Mouse (Mus musculus): ENCODE measurements around the gene Knop1. TPM values are rescaled to one million over a fixed set of nuclear protein-coding genes. Genes with fewer than 3 reads are reported as not detected.
A peak's percentile ranks its signal among the peaks of the same experiment; 100 is the strongest.

Knop1 gene
- total and polyA plus RNA-seq, 3 experiments: 46.8 to 66.9 TPM; not detected in 1

- no peak for TF ChIP-seq CTCF (IDR thresholded peaks at IDR 0.05 in 2 of 3, conservative IDR thresholded peaks at IDR 0.05 in 1 of 3; ENCODE audit: control insufficient read depth in 1 of 3, insufficient read depth in 1 of 3, low read depth in 2 of 3, low read length in 3 of 3, poor library complexity in 1 of 3, severe bottlenecking in 1 of 3)
- TF ChIP-seq E2F4 (IDR thresholded peaks at IDR 0.05; ENCODE audit: borderline replicate concordance, low read depth, low read length): no peak
- TF ChIP-seq SIN3A (IDR thresholded peaks at IDR 0.05; ENCODE audit: low read length): no peak
- no peak for TF ChIP-seq ZNF384 (IDR thresholded peaks at IDR 0.05; ENCODE audit: low read depth, low read length)
- no peak for TF ChIP-seq ETS1 (IDR thresholded peaks at IDR 0.05; ENCODE audit: low read depth, low read length)
- no peak for TF ChIP-seq MYC (IDR thresholded peaks at IDR 0.05; ENCODE audit: low read depth, low read length)
- no peak for TF ChIP-seq CHD1 (IDR thresholded peaks at IDR 0.05; ENCODE audit: low read depth, low read length)
- no peak for TF ChIP-seq EP300 (IDR thresholded peaks at IDR 0.05; ENCODE audit: low read depth in 1 of 2, low read length in 2 of 2)
- no peak for TF ChIP-seq ZKSCAN1 (IDR thresholded peaks at IDR 0.05; ENCODE audit: low read depth, low read length)
- no peak for TF ChIP-seq RCOR1 (IDR thresholded peaks at IDR 0.05; ENCODE audit: low read depth, low read length)
- no peak for TF ChIP-seq ZC3H11A (IDR thresholded peaks at IDR 0.05; ENCODE audit: low read depth, low read length)
- TF ChIP-seq UBTF (IDR thresholded peaks at IDR 0.05; ENCODE audit: borderline replicate concordance, insufficient read depth, low read depth, low read length): no peak
- no peaks in the 10 kb centered on the region for H3K9me3 ChIP-seq (replicated peaks; ENCODE audit: insufficient read depth, low read length)
- H3K4me3 ChIP-seq (ENCODE audit: control insufficient read depth in 1 of 2, insufficient read depth in 1 of 2, low read depth in 2 of 2, low read length in 2 of 2): no peak overlapping the region
- H3K79me2 ChIP-seq (ENCODE audit: control insufficient read depth, insufficient read depth, low read length, poor library complexity): no peaks in the 10 kb centered on the region
- no peak overlapping the region for H3K9ac ChIP-seq (ENCODE audit: control insufficient read depth, low read depth, low read length, poor library complexity, severe bottlenecking)
- H3K4me1 ChIP-seq (ENCODE audit: control insufficient read depth in 1 of 2, insufficient read depth in 2 of 2, low read length in 2 of 2): peaks cover 2 to 4% of the 10 kb centered on the region in 2 experiments; a peak in 2 of 4 replicates
- H3K36me3 ChIP-seq (ENCODE audit: control insufficient read depth in 1 of 2, insufficient read depth in 2 of 2, low read length in 2 of 2): peaks cover 0 to 3% of the 10 kb centered on the region in 2 experiments; a peak in 2 of 4 replicates
- no peak for DNase-seq (ENCODE audit: low read depth, low spot score)
- no peak overlapping the region for H3K27ac ChIP-seq (ENCODE audit: control insufficient read depth, low read depth, low read length)
- no peaks in the 10 kb centered on the region for H3K27me3 ChIP-seq (ENCODE audit: control insufficient read depth in 1 of 2, insufficient read depth in 2 of 2, low read length in 2 of 2)
Measured at GRCm38 (mm10) chr7:118816275-118816674, 39.8 kb downstream of the Knop1 start.

DNA sequence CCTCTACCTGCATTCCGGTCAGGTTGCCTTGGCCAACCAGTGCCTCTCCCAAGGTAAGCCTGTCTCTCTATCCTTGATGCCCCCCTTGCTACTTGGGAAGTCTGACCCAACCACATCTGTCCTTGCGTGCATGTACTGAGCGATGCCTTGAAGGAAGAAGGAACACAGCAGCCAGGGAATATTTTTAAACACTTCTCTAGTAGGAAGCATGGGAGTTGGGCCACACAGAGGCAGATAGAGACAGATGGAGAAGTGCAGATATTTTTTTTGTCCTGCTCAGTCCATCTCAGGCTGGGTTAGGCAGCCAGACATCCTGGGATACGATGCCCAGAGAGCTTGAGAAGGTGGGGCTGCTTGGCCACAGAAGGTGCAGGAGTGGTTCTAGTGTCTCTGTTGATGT lies 42.5 kb downstream of the Knop1 start:
- Histone ChIP-seq H3K27me3 (ENCODE audit: control insufficient read depth in 1 of 2, insufficient read depth in 2 of 2, low read length in 2 of 2) (no peaks in the 10 kb centered on the region), H3K4me1 (ENCODE audit: control insufficient read depth in 1 of 2, insufficient read depth in 2 of 2, low read length in 2 of 2) (peaks cover 0 to 4% of the 10 kb centered on the region in 2 experiments; a peak in 1 of 4 replicates), H3K4me3 (ENCODE audit: control insufficient read depth in 1 of 2, insufficient read depth in 1 of 2, low read depth in 2 of 2, low read length in 2 of 2) (no peak overlapping the region), H3K79me2 (ENCODE audit: control insufficient read depth, insufficient read depth, low read length, poor library complexity) (no peaks in the 10 kb centered on the region), H3K9me3 (replicated peaks; ENCODE audit: insufficient read depth, low read length) (no peaks in the 10 kb centered on the region), H3K9ac (ENCODE audit: control insufficient read depth, low read depth, low read length, poor library complexity, severe bottlenecking) (no peak overlapping the region), H3K27ac (ENCODE audit: control insufficient read depth, low read depth, low read length) (no peak overlapping the region), H3K36me3 (ENCODE audit: control insufficient read depth in 1 of 2, insufficient read depth in 2 of 2, low read length in 2 of 2) (no peaks in the 10 kb centered on the region; a peak in 1 of 4 replicates)
- no peak for TF ChIP-seq MAFK (IDR thresholded peaks at IDR 0.05; ENCODE audit: borderline replicate concordance, low read depth, low read length)
- DNase-seq (ENCODE audit: low read depth, low spot score): no peak

DNA sequence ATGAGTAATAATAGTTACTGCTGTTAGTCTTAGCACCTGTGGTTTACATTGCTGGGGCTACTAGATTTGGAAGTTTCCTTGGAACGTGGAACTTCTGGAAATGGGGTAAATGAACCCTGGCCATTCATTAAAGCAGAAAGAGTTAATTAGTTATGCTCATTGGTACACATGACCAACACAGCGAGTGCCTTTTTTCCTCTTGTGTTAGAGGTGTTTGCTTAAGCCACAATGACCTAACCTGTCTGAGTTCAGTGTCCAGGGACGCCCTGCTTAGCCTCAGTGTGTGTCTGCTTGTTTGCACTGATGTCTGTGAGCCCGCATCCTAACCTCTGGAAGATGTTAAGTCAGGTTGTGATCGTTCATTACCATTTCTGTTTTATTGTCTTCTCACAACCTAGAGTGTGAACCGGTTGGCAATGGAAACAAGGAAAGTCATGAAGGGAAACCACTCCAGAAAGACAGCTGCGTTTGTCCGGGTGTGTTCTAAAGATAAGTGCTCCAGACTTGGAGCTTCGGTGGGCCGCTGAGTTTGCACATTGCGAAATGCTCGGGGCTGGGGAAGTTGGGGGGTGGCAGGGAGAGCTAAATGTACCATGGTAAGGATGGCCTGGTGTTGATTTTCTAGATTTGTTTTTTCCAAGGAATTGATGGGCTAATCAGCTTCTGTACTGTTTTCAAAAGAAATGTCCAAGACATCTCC lies 44.5 kb downstream of the Knop1 start:
- TF ChIP-seq TAL1 (IDR thresholded peaks at IDR 0.05; ENCODE audit: low read length): peak; percentile 43
- TF ChIP-seq NRF1 (IDR thresholded peaks at IDR 0.05; ENCODE audit: insufficient read depth, low read depth, low read length, poor library complexity, severe bottlenecking): no peak
- TF ChIP-seq JUND (IDR thresholded peaks at IDR 0.05; ENCODE audit: low read depth, low read length): no peak
- no peak overlapping the region for H3K27ac ChIP-seq (ENCODE audit: control insufficient read depth, low read depth, low read length)

More for the DNA sequence above, 44.5 kb downstream of the Knop1 start:
- H3K79me2 ChIP-seq (ENCODE audit: control insufficient read depth, insufficient read depth, low read length, poor library complexity): no peaks in the 10 kb centered on the region
- H3K4me1 ChIP-seq (ENCODE audit: control insufficient read depth in 1 of 2, insufficient read depth in 2 of 2, low read length in 2 of 2): peaks cover 0 to 4% of the 10 kb centered on the region in 2 experiments; a peak in 1 of 4 replicates
- no peak overlapping the region for H3K9ac ChIP-seq (ENCODE audit: control insufficient read depth, low read depth, low read length, poor library complexity, severe bottlenecking)
- no peak overlapping the region for H3K4me3 ChIP-seq (ENCODE audit: control insufficient read depth in 1 of 2, insufficient read depth in 1 of 2, low read depth in 2 of 2, low read length in 2 of 2)
- peak; percentile 16 for DNase-seq (ENCODE audit: low read depth, low spot score)
- no peaks in the 10 kb centered on the region for H3K27me3 ChIP-seq (ENCODE audit: control insufficient read depth in 1 of 2, insufficient read depth in 2 of 2, low read length in 2 of 2)
- H3K36me3 ChIP-seq (ENCODE audit: control insufficient read depth in 1 of 2, insufficient read depth in 2 of 2, low read length in 2 of 2): no peaks in the 10 kb centered on the region
- no peaks in the 10 kb centered on the region for H3K9me3 ChIP-seq (replicated peaks; ENCODE audit: insufficient read depth, low read length)
